Mouse (Mus musculus) embryonic facial prominence, embryonic 12.5 days (tissue): ENCODE data around the gene Gm20696. TPM values are rescaled to one million over a fixed set of nuclear protein-coding genes. Genes with fewer than 3 reads are reported as not detected.

Experiments
- ATAC-seq: fragments of 200-750 bp; cut with Nextera tagmentation; 2 replicates; pipeline ENCODE4 v1.8.0; 2017; ENCODE audit not compliant: insufficient number of reproducible peaks, insufficient read depth, low FRiP score, low TSS enrichment
- H3K27ac ChIP-seq: fragments of 300-500 bp; sonication (generic); 2 replicates; pipeline ENCODE4 v1.5.1; 2016; ENCODE audit warnings: mild to moderate bottlenecking
- H3K27me3 ChIP-seq: fragments of 300-500 bp; sonication (generic); 2 replicates; pipeline ENCODE4 v1.6.1; 2016; ENCODE audit warnings: mild to moderate bottlenecking, moderate library complexity
- H3K36me3 ChIP-seq: fragments of 300-500 bp; sonication (generic); 2 replicates; pipeline ENCODE4 v1.6.1; 2016; ENCODE audit warnings: mild to moderate bottlenecking
- H3K4me1 ChIP-seq: fragments of 300-500 bp; sonication (generic); 2 replicates; pipeline ENCODE4 v1.6.1; 2016
- H3K4me2 ChIP-seq: fragments of 300-500 bp; sonication (generic); replicated peaks from 2 replicates; pipeline ENCODE4 v1.6.1; 2016; ENCODE audit warnings: mild to moderate bottlenecking, moderate library complexity
- H3K4me3 ChIP-seq: fragments of 300-500 bp; sonication (generic); 2 replicates; pipeline ENCODE4 v1.5.1; 2016; ENCODE audit warnings: mild to moderate bottlenecking
- H3K9ac ChIP-seq: fragments of 300-500 bp; sonication (generic); 2 replicates; pipeline ENCODE4 v1.6.1; 2016; ENCODE audit warnings: mild to moderate bottlenecking, moderate library complexity
- H3K9me3 ChIP-seq: fragments of 300-500 bp; sonication (generic); 2 replicates; pipeline ENCODE4 v1.6.1; 2016; ENCODE audit warnings: mild to moderate bottlenecking, moderate library complexity
- WGBS: fragments of 180-500 bp; shearing (Covaris S2); methylation state at CpG from one replicate; pipeline ENCODE4 v1.1.7; 2016; 5-methylcytosine and 5-hydroxymethylcytosine counted together
- polyA plus RNA-seq: library from polyadenylated mRNA; unstranded; fragments of >200 nt; fragmentation: Nextera tagmentation; extraction: Ambion mirVana; gene quantifications from 2 replicates; pipeline ENCODE4 v1.2.1, GENCODE M21; 2016

Gene Gm20696
- polyA plus RNA-seq, 1 experiment from 2014 or later, result 7.5 TPM

DNA sequence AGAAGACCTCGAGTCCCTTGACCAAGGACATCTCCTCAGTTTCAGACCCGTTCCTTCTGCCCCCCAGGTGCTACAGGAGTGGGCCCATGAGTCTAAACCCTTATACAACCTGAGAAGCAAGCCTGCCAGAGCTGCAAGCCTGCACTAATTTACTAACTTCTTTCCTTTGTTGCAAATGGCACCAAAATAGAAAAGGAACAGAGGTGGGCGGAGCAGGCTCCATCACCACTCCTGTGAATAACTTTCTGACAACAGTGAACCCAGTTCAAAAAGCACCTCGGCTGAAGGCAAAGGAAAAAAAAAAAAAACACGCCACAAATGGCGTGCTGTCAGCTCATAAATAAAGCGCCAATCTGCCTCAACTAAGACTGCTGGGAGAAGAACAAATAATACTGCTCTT, 225.5 kb downstream of the Gm20696 start:
- no peak for ATAC-seq
- H3K4me1 ChIP-seq, result peaks cover 30% of the 10 kb centered on the region

GRCm38 (mm10) chr6:99440606-99441005, 226.0 kb downstream of the Gm20696 start:
- no peak for ATAC-seq
- no peaks in the 10 kb centered on the region for H3K36me3 ChIP-seq
- 87% methylated on average over 2 of the region's 2 CpGs for WGBS
- peaks cover 30% of the 10 kb centered on the region for H3K4me1 ChIP-seq
- H3K9me3 ChIP-seq, result no peaks in the 10 kb centered on the region
- H3K9ac ChIP-seq, result no peak overlapping the region
- no peak overlapping the region for H3K4me2 ChIP-seq
- peak overlapping the region; percentile 58 for H3K27ac ChIP-seq
- H3K27me3 ChIP-seq, result no peaks in the 10 kb centered on the region
- no peak overlapping the region for H3K4me3 ChIP-seq

More for the DNA sequence above, 225.5 kb downstream of the Gm20696 start:
- H3K4me2 ChIP-seq, result no peak overlapping the region
- no peaks in the 10 kb centered on the region for H3K36me3 ChIP-seq
- no peaks in the 10 kb centered on the region for H3K27me3 ChIP-seq
- no peak overlapping the region for H3K4me3 ChIP-seq
- WGBS, result 62% methylated on average over 7 of the region's 7 CpGs
- no peak overlapping the region for H3K9ac ChIP-seq
- H3K9me3 ChIP-seq, result no peaks in the 10 kb centered on the region
- no peak overlapping the region for H3K27ac ChIP-seq

- Histone ChIP-seq H3K4me3 (no peak overlapping the region), H3K9ac (no peak overlapping the region), H3K4me2 (peak overlapping the region; percentile 21), H3K27me3 (no peaks in the 10 kb centered on the region), H3K36me3 (0 out of 2 replicates have a peak, but pooled peaks cover 2% of the 10 kb centered on the region), H3K9me3 (no peaks in the 10 kb centered on the region), H3K27ac (peak overlapping the region; percentile 58), H3K4me1 (peaks cover 30% of the 10 kb centered on the region)
- ATAC-seq, result peak; percentile 69
- WGBS, result 5% methylated on average over 9 of the region's 9 CpGs
Observed at GRCm38 (mm10) chr6:99439878-99440361, 226.7 kb downstream of the Gm20696 start.

- Histone ChIP-seq H3K36me3 (0 out of 2 replicates have a peak, but pooled peaks cover 6% of the 10 kb centered on the region), H3K27me3 (no peaks in the 10 kb centered on the region), H3K9me3 (no peaks in the 10 kb centered on the region), H3K27ac (peak overlapping the region; percentile 58), H3K4me2 (peak overlapping the region; percentile 21), H3K4me1 (peaks cover 30% of the 10 kb centered on the region), H3K9ac (no peak overlapping the region), H3K4me3 (no peak overlapping the region)
- 11% methylated on average over 9 of the region's 9 CpGs for WGBS
- ATAC-seq, result no peak
Observed at GRCm38 (mm10) chr6:99439214-99439877, 227.3 kb downstream of the Gm20696 start.

- Histone ChIP-seq H3K9me3 (no peaks in the 10 kb centered on the region), H3K4me1 (peaks cover 30% of the 10 kb centered on the region), H3K9ac (no peak overlapping the region), H3K27me3 (no peaks in the 10 kb centered on the region), H3K27ac (no peak overlapping the region), H3K4me3 (no peak overlapping the region), H3K4me2 (no peak overlapping the region), H3K36me3 (0 out of 2 replicates have a peak, but pooled peaks cover 10% of the 10 kb centered on the region)
- ATAC-seq, result no peak
- WGBS, result 91% methylated on average over 6 of the region's 6 CpGs
Observed at GRCm38 (mm10) chr6:99436371-99436770, 230.2 kb downstream of the Gm20696 start.

DNA sequence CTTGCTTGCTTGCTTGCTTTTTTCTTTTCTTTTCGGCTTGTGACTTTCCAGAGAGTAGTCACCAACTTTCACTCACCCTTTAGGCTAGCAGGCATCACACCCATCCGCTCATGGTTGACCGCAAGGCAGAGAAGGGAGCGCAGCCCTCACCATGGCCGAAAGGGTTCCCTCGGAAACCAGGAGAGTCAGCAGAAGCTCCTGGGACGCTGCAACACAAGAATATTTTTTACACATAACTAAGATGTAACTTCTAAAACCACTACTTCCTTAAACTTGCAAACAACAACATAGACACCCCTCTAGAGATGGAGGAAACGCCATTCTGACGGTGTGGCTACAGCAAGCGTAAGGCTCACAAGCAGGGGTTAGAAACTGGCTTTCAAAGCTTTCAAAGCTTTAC, 231.5 kb downstream of the Gm20696 start:
- Histone ChIP-seq H3K9ac (no peak overlapping the region), H3K4me3 (no peak overlapping the region), H3K4me2 (no peak overlapping the region), H3K4me1 (peaks cover 21% of the 10 kb centered on the region), H3K27me3 (no peaks in the 10 kb centered on the region), H3K36me3 (0 out of 2 replicates have a peak, but pooled peaks cover 10% of the 10 kb centered on the region), H3K9me3 (no peaks in the 10 kb centered on the region), H3K27ac (no peak overlapping the region)
- ATAC-seq, result no peak
- 94% methylated on average over 10 of the region's 10 CpGs for WGBS

- Histone ChIP-seq H3K27me3 (no peaks in the 10 kb centered on the region), H3K4me2 (no peak overlapping the region), H3K4me1 (peaks cover 4% of the 10 kb centered on the region), H3K9ac (no peak overlapping the region), H3K27ac (no peak overlapping the region), H3K36me3 (0 out of 2 replicates have a peak, but pooled peaks cover 10% of the 10 kb centered on the region), H3K4me3 (no peak overlapping the region), H3K9me3 (no peaks in the 10 kb centered on the region)
- WGBS, result 77% methylated on average over 9 of the region's 9 CpGs
- ATAC-seq, result no peak
Observed at GRCm38 (mm10) chr6:99433006-99433405, 233.6 kb downstream of the Gm20696 start.

DNA sequence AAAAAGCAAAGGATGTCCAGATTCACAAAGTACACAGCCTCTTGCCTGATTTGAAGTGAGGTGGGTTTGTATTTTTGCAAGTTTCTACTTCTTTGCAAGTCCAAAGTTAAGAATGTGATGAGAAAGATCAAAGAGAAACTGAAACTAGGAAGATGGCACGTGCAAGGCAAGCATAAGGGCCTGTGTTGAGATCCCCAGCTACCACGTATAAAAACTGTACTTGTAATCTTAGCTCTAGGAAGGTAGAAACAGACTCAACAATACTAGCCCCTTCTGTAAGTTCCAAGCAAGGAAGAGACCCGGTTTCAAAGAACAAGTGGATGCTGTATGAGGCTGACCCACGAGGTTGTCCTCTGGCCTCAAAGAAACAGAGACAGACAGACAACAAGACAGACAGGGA, 234.7 kb downstream of the Gm20696 start:
- ATAC-seq, result no peak
- Histone ChIP-seq H3K4me3 (no peak overlapping the region), H3K4me2 (no peak overlapping the region), H3K9ac (no peak overlapping the region), H3K36me3 (0 out of 2 replicates have a peak, but pooled peaks cover 10% of the 10 kb centered on the region), H3K9me3 (no peaks in the 10 kb centered on the region), H3K27me3 (no peaks in the 10 kb centered on the region), H3K27ac (no peak overlapping the region), H3K4me1 (no peaks in the 10 kb centered on the region)
- WGBS, result 74% methylated on average over 4 of the region's 4 CpGs

- no peaks in the 10 kb centered on the region for H3K4me1 ChIP-seq
- no peaks in the 10 kb centered on the region for H3K9me3 ChIP-seq
- H3K27me3 ChIP-seq, result no peaks in the 10 kb centered on the region
- H3K36me3 ChIP-seq, result 0 out of 2 replicates have a peak, but pooled peaks cover 10% of the 10 kb centered on the region
- no peak for ATAC-seq
- no peak overlapping the region for H3K27ac ChIP-seq
- no peak overlapping the region for H3K4me3 ChIP-seq
- WGBS, result 91% methylated on average over 14 of the region's 14 CpGs
- H3K9ac ChIP-seq, result no peak overlapping the region
- H3K4me2 ChIP-seq, result no peak overlapping the region
Observed at GRCm38 (mm10) chr6:99430560-99430959, 236.0 kb downstream of the Gm20696 start.

DNA sequence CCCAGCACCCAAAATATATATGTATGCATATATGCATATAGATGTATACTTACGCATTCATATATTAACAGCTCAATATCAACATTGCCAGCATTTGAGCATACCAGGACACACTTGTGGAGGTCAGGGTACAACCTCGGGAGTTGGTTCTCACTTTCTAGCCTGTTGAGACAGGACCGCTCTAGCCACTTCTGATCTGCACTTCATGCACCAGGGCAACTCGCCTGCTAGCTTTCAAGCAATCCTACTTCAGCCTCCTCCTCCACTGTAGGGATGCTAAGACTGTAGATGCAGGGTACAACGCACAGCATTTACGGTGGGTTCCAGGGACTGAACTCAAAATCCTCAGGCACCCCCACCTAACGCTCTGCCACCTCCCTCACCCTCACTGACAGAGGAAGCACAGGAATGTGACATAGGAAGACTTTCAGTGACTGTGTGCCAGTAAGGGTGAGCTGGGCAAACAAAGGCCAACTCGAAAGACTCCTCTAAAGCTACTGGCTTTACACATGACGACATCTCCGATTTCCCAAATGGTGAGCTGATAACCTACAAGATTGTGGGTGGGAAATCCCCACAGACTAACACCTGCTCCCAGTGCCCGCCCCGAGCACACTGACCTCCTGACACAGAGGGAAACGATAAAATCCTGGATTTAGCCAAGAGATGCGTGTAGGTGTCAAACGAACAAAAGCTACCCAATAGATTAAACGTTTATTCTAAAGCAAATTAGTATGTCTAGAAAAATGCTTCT, 237.0 kb downstream of the Gm20696 start:
- 78% methylated on average over 16 of the region's 16 CpGs for WGBS
- ATAC-seq, result no peak

GRCm38 (mm10) chr6:99428961-99429360, 237.6 kb downstream of the Gm20696 start:
- Histone ChIP-seq H3K27ac (no peak overlapping the region), H3K9me3 (no peaks in the 10 kb centered on the region), H3K36me3 (0 out of 2 replicates have a peak, but pooled peaks cover 3% of the 10 kb centered on the region), H3K27me3 (no peaks in the 10 kb centered on the region), H3K4me2 (no peak overlapping the region), H3K4me1 (no peaks in the 10 kb centered on the region), H3K9ac (no peak overlapping the region), H3K4me3 (no peak overlapping the region)
- WGBS, result 27% methylated on average over 2 of the region's 2 CpGs
- ATAC-seq, result no peak

More for the DNA sequence above, 237.0 kb downstream of the Gm20696 start:
- Histone ChIP-seq H3K4me1 (no peaks in the 10 kb centered on the region), H3K9ac (no peak overlapping the region), H3K36me3 (0 out of 2 replicates have a peak, but pooled peaks cover 4% of the 10 kb centered on the region), H3K27ac (no peak overlapping the region), H3K27me3 (no peaks in the 10 kb centered on the region), H3K9me3 (no peaks in the 10 kb centered on the region), H3K4me3 (no peak overlapping the region), H3K4me2 (no peak overlapping the region)

DNA sequence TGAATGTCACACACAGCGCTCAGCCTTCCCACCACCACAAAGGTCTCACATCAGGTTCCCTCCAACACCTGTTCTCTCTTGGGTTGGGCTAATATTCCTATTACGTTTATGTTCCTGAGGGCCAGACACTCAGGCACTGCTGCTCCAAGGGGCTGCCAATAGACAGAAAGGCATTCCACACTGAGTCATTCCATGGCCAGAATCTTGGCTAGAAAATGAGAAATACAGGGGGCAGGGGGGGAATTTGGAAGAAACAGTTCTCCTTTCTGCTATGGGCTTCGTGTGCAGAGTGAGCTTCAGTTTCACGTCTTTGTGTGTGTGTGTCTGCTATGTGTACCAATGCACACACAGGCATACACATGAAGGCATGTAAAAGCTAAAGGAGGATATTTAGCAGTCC, 239.3 kb downstream of the Gm20696 start:
- ATAC-seq, result no peak
- Histone ChIP-seq H3K4me1 (no peaks in the 10 kb centered on the region), H3K27me3 (no peaks in the 10 kb centered on the region), H3K27ac (no peak overlapping the region), H3K4me3 (no peak overlapping the region), H3K9me3 (no peaks in the 10 kb centered on the region), H3K9ac (no peak overlapping the region), H3K36me3 (no peaks in the 10 kb centered on the region), H3K4me2 (no peak overlapping the region)
- 86% methylated on average over 4 of the region's 4 CpGs for WGBS
